Mouse (Mus musculus) thymus, adult 2 months (tissue): ENCODE measurements around the gene Rnaset2b.
"Not testable (repeated sequence)": the region's sequence is repeated elsewhere in the genome, so short reads cannot be mapped to it uniquely, and the experiment has no call there.

ENCODE experiments used
- CTCF ChIP-seq: fragments of 200-500 bp; IDR thresholded peaks from 2 replicates; pipeline ENCODE4 v1.5.1; 2012; ENCODE audit warnings: mild to moderate bottlenecking, control low read depth, low read length, moderate library complexity, borderline replicate concordance; ENCODE audit not compliant: control insufficient read depth, poor library complexity, insufficient read depth; ENCODE audit errors: extremely low read depth
- POLR2A ChIP-seq: fragments of 200-500 bp; IDR thresholded peaks from 2 replicates; pipeline ENCODE4 v1.6.1; 2012; ENCODE audit warnings: mild to moderate bottlenecking, low read length, control low read depth, moderate library complexity; ENCODE audit not compliant: control insufficient read depth, poor library complexity, insufficient read depth; ENCODE audit errors: extremely low read depth

- TF ChIP-seq CTCF, POLR2A: not testable (repeated sequence)
These were observed 43.8 kb downstream of the Rnaset2b start for GRCm38 (mm10) chr17:7014190-7014589.
